Mouse (Mus musculus) lung, postnatal 10 days (tissue): ENCODE measurements at regions not wholly inside any gene's neighbourhood (a gene's known extent, or its start where the extent isn't known, plus 50 kb on each side); places are given as distances from the start of the nearest gene placed in this dataset.

Source experiments
- DNase-seq: peaks from one replicate; pipeline ENCODE4 v3.0.0; 2021

DNA sequence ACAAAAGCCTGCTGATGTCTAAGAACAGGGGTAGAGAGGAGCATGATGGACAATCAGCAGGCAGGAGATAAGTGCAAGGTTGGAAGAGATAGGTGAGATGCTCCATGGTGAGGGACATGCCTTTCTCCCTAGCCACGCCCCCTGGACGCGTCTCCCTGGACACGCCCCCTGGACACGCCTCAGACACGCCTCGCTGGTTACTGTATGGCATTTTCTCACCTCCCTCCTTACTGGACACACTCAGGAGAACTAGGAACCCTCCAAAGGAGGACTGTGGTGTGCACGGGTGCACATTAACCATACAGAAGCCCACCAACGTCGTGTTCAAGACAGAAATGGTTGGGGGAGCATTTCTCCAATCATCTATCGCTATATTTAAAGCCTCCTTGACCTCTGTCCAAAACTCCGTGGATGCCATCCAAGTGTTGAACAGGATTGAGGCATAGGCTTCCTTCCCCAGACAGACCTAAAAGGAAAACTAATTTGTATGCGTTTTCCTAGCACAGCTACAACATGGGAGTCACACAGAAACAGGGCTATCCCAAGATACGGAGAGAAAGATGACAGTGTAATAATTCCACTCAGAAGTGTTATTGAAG, 168.4 kb upstream of the Fam19a5 start:
- DNase-seq: no peak

DNA sequence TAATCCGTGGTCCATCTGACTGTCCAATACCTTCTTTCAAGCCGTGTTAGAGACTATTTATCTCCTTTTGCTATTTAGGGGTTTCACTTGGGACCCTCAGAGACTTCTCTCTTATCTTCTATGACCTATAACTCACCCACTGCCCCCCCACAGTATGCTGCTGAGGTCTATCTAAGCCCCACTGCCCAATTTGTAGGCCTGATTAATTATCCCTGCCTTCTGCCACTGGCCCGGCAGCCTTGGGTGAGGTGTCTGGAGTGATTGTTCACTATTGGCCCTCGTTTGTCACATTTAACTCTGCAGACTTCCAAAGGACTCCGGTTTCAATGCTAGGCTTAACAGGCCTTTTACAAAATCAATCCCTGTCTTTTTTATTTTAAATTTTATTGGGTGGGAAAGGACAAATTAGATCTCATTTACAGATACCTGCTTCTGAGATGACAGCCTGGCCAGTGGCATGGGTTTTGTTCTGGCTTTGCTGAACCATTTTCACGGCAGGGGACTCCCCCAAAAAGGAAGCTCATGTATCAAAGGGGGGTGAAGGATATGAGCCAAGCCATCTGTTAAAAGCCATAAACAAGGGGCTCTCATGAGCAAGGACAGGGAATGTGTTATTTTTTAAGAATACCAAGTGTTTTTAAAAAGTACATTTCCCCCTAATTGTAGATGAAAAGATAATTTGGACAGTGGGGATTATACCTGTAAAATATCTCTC, 160.4 kb upstream of the Fam19a5 start:
- DNase-seq: no peak

DNA sequence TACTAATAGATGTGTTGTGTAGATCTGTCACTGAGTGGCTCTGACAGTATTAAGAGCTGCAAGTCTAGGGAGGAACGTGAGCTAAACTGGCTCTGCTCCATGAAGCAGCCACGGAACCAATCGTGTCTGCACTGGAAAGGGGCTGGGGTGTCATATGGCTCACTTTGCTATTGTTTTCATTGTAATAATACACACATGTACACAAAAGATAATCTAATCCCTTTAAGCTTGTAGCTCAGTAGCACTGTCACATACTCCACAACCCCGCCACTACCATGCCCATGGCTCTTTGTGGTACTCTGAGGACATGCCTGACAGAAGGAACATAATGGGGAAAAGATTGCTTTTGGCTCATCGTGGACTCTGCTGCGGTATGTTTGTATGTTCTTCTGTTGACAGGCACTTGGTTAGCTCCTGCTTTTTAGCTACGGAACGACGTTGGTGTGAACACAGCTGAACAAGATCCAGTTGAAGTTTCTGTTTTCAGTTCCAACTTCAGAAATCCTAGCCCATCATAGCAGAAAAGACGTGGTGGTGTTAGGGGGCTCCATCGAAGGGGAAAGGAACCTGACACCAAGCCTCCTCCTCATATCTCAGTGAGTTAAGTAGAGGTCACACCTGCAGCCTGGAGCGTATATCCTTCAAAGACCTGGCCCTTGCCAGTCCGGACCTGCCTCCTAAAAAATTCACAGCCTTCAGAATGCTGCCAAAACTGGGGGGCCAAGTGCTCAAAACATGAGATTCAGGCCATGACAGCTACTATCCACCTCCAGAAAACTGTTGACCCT, 159.6 kb upstream of the Fam19a5 start:
- no peak for DNase-seq

DNA sequence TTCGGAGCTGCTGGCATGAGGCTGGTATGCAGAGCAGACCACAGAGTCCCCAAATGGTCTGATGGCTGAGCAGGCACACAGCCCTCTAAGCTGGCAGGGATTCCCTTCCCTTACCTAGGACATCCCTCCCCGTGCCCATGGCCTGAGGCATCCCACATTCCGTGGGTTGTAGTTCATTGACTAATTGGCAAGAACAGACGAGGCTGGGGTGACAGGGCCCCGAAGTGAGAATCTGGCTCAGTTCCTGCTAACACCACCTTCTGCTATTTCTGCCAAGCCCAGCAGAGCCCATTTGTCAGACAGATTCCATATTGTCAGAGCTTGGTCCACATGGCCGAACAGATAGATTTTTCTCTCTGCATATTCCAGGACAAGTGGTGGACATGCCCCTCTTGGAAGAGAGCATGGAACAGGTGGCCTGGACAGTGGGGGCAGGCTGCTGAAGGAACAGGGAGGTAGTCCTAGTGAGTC, 157.6 kb upstream of the Fam19a5 start:
- no peak for DNase-seq

DNA sequence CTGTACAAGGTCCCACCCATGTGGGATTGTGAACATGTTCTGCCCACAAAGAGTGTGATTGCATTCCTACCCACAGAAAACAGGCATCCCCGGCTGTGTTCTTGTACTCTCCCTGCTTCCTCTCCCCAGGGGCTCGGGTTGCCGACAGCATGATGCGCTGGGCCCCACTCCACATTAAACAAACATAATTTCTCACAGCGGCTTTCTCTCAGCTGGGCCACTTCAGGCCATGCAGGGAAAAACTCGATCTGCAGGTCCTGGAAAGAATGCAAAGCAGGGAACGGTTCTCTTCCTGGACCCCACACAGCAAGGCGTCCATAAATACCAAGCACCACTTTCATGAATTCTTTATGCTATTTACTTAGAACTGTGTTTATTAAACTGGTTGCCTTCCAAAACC, 152.7 kb upstream of the Fam19a5 start:
- DNase-seq: peak; percentile 36

DNA sequence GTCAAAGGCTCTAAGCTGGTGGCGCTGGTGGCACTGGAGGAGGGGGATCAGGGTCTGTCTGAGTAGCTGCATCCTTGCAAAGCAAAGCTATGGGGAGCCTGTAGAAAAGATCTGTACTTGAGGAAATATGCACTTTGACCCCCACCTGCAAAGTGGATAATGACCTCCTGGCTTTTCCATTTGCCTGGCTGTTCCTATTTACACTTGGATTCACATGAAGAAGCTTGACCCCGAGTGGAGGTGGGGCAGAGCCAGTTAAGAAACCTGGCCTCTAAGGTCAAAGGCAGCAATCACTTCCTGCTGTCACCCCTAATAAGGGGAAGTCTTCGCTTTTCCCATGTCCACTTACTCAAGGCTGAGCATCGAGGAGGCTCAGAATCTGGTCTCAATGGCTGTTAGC, 145.7 kb upstream of the Fam19a5 start:
- no peak for DNase-seq

DNA sequence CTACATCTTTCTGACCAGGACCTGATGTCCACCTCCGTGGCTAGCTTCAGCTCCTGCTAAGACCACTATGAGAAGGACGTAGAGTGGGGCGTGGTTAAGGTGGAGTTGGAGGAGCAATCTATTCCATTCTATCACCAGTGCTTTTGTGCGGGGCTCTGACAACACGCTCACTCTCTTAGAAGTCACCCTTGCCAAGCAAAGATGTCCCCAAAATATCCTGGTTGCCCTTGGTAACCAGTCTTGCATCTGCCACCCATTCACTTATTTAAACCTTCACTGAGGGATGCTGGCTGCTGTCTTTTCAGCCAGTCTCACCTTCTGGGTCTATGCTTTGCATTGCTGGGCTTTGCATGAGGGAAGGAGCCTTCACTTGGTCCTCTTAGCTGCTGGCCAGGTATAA, 138.4 kb upstream of the Fam19a5 start:
- no peak for DNase-seq

DNA sequence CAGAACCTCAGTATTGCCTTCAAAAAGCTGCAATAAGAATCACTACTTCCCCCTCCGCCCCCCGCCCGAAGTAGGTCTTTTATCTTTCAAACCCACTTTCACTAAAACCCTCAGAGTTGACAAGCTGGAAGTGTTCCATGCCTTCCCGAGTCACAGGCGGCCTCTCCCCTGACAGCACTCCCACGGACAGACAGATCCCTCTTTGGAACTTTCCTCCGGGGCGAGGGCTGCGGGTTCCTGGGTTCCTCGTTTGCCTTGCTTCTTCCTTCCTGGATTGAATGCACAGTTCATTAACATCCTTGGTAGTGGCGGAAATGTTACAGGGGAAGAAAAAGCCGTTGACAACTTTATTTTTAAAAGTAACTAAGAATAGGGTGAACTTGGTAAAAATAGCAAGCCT, 132.1 kb upstream of the Fam19a5 start:
- DNase-seq: no peak

DNA sequence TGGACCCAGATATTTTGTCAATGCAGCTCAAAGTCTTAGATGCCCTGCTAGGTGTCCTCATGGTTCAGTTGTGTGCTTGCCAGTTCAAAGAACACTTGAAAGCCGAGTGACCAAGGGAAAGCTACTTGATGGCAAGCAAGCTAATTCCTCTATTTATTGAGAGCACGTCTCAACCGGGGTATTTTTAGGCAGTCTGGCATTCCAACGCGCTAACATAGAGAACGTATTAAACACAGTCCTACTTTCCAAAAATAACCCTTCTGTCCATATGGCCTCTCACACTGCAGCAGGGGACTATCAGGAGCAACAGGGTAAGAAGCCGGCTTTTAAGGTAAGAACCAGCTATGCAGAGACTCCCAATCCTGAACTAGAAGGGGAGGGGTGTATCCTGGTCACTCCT, 128.1 kb upstream of the Fam19a5 start:
- DNase-seq: no peak

DNA sequence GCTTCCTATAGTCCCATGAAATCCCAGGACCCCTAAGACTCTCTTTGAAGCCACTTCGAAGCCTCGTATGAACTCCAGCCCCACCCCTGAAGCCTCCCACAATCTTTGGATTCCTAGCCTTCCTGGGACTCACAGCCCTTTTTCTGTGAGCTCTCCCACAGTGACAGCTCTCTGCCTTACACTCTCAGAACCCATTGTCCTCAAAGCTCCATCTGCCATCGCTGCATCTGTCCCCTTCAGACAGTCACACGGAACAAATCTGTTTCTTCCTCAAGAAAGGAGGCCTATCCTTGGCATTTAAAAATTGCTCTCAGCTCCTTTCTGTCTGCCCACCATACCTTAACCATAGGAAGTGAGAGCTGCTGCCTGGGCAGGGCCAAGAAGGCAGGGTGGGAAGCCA, 122.4 kb upstream of the Fam19a5 start:
- no peak for DNase-seq

DNA sequence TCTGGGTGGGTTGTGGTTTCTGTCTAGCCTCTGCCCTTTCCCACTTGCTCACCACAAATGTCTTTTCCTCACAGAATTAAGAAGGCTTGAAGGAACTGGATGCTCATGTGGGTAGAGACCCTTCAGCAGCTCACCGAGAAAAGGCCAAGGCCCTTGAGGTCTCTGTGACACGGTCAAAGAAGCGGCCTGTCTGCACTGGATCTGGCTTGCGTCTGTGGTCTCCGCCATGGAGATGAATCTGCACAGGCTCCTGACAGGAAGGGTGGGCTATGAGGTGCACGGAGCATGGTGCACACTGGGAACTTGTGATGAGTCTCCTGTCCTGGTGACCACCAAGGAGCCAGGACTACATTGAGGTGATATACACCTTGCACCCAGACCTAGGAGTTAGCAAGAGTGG, 110.8 kb upstream of the Fam19a5 start:
- DNase-seq: no peak

DNA sequence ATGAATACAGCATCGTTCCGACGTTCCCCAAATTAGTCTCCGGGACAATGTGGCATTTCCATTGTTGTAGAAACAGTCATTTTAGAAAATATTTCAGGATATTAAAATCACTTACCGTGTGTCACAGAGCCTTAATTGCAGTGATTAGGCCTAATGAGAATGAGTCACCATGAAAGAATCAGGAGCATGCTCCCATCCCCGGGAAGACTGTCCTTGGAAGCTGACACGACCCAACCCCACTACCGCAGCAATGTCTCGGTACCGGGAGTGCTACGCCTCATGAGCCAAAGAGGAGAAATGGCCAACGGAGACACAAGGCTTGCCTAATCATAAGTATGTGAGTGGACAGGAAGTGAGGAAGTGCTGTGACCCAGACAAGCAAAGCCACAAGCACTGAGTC, 110.2 kb upstream of the Fam19a5 start:
- no peak for DNase-seq

DNA sequence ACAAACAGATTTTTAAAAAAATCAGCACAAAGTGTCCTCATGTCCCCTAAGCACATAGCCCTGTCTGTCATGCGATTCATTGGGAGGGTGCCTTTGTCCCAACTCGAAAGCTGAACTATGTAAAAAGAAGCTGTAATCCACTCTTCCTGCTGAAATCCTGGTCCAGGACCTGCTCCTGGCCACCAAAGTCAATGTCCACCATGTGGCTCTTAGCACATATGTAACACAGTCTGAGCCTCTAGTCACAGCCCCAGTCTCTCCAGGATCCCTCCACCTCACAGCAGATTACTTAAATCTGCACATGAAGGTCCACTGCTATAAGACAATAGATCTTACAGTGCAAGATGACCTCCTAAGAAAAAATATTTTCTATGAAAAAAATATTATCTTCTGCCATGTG, 108.5 kb upstream of the Fam19a5 start:
- DNase-seq: no peak

DNA sequence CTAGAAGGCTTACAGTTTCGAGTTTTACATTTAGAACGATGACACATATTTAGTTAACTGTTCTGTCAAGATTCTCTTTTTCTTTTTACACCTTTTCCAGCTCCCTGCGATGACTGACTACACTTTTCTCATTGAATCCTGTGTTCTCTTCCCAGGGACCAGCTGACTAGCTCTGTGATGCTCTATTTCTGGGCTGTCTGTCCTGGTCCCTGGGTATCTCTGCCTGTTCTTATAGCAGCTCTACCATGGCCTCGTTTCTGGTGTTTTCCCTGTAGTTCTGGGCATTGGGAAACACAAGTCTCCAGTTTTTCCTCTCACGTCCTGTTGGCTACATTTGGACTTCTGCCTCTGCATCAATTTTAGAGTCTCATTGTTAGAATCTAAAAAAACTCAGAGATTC, 106.5 kb upstream of the Fam19a5 start:
- DNase-seq: no peak

DNA sequence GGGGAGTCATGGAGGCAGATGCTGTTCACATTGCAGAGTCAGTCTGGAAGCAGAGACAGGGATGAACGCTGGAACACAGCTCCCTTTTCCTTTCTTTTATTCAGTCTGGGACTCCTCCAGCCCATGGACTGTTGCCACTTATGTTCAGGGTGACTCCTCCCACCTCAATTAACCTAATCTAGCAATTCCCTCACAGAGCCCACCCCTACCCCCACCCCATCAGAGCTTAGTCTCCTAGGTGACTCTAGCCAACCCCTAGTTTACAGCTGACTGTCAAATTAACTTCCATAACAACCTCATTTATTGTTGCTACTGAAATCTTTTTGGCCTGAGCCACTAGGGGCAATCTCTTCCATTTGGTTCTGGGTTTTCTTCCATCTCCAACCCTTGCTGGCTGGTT, 85.2 kb upstream of the Fam19a5 start:
- no peak for DNase-seq

DNA sequence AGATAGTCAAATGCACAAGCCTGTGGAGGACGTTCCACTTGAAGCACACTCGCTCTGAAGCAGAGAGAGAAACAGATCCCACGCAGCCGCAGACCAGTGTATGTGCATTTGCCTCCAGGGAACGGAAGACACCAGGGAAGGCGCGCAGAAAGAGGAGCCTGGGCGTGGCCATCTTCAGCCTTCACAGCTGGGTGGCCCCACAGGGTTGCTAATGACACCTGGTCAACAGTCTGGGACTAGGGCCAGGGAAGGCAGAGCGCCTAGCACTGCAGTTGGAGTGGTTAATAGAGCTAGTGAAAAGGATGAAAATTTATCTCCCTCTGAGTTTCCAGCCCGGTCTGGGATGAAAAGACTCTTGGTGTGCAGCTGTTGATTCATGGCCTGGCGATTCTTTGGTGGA, 67.9 kb upstream of the Fam19a5 start:
- DNase-seq: no peak

DNA sequence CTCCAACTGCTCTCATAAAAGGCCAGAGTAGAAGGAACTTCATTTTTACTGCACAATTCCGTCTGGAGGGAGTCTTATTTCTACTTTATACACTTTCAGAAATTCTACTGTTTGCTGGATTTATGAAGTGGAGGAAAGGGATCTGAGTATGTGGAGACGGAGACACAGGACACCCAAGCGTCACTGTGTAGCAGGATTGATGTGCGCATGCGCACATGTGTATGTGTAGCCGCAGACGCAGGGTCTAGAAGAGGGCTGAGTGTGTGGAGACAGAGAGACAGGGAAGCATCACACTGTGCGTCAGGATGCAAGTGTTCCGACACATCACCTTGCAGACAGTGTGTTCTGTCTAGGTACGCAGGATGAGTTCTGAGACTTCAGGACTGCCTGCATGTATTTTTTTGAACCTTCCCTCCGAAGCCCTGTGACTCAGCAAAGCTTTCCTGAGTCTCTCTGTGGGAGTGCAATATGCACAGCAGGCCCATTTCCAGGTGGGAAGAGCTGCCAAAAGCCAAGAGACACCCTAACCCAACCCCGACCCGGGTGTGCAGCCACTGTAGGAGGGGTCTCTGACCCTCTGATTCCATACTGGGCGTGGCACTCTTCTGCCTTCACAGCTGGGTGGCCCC, 67.1 kb upstream of the Fam19a5 start:
- no peak for DNase-seq

DNA sequence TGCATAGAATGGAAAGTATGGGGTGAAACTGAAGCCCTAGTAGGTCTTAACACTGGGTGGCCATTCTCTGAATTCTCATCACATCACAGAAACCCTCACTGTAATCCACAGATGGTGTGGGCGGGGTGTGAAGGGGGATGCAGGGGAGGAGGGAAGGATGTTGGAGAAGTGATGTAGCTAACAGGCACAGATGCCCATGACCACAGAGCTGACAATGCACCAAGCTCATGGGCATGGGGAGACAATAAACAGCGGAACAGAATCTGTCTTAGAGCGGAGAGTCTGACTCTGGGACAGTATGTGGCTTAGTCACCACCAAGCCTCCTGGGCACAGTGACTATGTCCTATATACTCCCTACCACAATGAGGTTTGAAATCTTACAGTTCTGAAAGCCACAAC, 63.3 kb upstream of the Fam19a5 start:
- DNase-seq: no peak
